Mouse (Mus musculus): ENCODE measurements around the gene Pkd1. TPM values are rescaled to one million over a fixed set of nuclear protein-coding genes. Genes with fewer than 3 reads are reported as not detected.
A peak's percentile ranks its signal among the peaks of the same experiment; 100 is the strongest.

Gene Pkd1
- polyA plus RNA-seq, 1 experiment, result 13.0 TPM

DNA sequence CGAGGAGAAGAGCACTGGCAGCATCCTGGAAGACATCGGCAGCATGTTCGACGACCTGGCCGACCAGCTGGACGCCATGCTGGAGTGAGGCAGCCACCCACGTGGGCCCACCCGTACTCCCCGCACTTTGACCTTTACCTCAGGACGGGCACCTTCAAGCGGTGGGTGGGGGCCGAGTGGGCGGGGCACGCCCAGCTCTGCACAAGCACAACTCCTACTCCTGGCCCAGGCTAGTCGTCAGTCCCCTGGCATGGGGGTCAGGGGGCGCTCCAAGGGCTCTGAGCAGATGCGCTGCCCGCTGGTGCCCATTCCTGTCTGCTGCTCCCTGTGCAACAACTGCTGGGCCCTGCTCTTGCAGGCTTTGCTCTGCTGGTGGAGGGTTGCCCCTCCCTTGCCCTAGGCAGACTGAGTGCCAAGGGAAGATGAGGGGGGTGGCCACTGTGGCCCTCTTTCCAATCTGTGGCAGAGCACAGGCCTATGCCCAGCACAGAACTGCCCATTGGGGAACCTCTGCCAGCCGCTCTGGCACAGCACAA is 42.4 kb upstream of the Pkd1 start:
- H3K4me1 ChIP-seq (ENCODE audit: control insufficient read depth, insufficient read depth, low read length), result peaks cover 2% of the 10 kb centered on the region
- no peaks in the 10 kb centered on the region for H3K27me3 ChIP-seq (ENCODE audit: control insufficient read depth, insufficient read depth, low read length, poor library complexity, severe bottlenecking)
- no peak overlapping the region for H3K27ac ChIP-seq (ENCODE audit: insufficient read depth, low read length)
- peak overlapping the region; percentile 18 for H3K4me3 ChIP-seq (ENCODE audit: low read depth, low read length)
- peaks cover 16% of the 10 kb centered on the region for H3K36me3 ChIP-seq (ENCODE audit: control insufficient read depth, insufficient read depth, low read length, poor library complexity, severe bottlenecking)
- no peaks in the 10 kb centered on the region for H3K9me3 ChIP-seq (replicated peaks; ENCODE audit: control insufficient read depth, insufficient read depth, low read length, poor library complexity, severe bottlenecking)
- no peak overlapping the region for H3K9ac ChIP-seq (ENCODE audit: low read depth, poor library complexity, severe bottlenecking)
- no peak for TF ChIP-seq POLR2A (IDR thresholded peaks at IDR 0.05; ENCODE audit: insufficient read depth, low read length)
- no peak for TF ChIP-seq EP300 (IDR thresholded peaks at IDR 0.05; ENCODE audit: insufficient read depth, low read depth, low read length)
- TF ChIP-seq CTCF (IDR thresholded peaks at IDR 0.05; ENCODE audit: low read depth, low read length), result no peak

DNA sequence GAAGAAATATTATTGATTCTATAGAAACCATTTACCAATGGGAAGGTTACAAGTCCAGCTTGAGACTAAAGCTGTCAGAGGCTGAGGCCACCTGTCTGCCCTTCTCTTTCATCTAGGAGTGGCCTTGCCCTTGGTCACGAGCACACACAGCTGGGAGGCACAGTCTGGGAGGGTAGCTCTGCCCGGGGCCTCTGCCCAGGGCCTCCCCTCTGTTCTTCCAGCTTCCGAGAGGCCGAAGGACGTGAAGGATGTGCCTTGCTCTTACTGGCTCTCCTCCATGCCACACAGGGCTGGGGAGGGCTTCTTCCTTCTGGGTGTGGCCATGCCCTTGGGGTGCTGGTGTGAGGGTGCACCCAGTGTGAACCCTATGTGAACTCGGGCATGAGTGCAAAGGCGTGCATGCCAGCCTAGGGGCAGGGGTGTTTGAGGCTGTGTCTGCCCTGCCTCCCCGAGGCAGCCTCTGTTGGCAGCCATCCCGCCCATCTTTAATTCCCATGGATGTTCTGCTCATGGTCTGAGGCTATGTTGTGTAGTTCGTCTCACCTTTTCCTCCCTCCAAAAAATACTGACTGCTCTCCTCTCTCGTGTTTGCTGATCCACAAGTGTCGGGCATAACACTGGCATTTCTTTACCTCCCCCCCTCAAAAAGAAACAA is 41.7 kb upstream of the Pkd1 start:
- H3K4me3 ChIP-seq (ENCODE audit: low read depth, low read length), result no peak overlapping the region
- peaks cover 2% of the 10 kb centered on the region for H3K4me1 ChIP-seq (ENCODE audit: control insufficient read depth, insufficient read depth, low read length)
- no peak for TF ChIP-seq EP300 (IDR thresholded peaks at IDR 0.05; ENCODE audit: insufficient read depth, low read depth, low read length)
- no peak for TF ChIP-seq POLR2A (IDR thresholded peaks at IDR 0.05; ENCODE audit: insufficient read depth, low read length)
- TF ChIP-seq CTCF (IDR thresholded peaks at IDR 0.05; ENCODE audit: low read depth, low read length), result no peak
- H3K27me3 ChIP-seq (ENCODE audit: control insufficient read depth, insufficient read depth, low read length, poor library complexity, severe bottlenecking), result no peaks in the 10 kb centered on the region
- no peak overlapping the region for H3K27ac ChIP-seq (ENCODE audit: insufficient read depth, low read length)
- no peaks in the 10 kb centered on the region for H3K9me3 ChIP-seq (replicated peaks; ENCODE audit: control insufficient read depth, insufficient read depth, low read length, poor library complexity, severe bottlenecking)
- H3K36me3 ChIP-seq (ENCODE audit: control insufficient read depth, insufficient read depth, low read length, poor library complexity, severe bottlenecking), result peaks cover 16% of the 10 kb centered on the region
- H3K9ac ChIP-seq (ENCODE audit: low read depth, poor library complexity, severe bottlenecking), result no peak overlapping the region

DNA sequence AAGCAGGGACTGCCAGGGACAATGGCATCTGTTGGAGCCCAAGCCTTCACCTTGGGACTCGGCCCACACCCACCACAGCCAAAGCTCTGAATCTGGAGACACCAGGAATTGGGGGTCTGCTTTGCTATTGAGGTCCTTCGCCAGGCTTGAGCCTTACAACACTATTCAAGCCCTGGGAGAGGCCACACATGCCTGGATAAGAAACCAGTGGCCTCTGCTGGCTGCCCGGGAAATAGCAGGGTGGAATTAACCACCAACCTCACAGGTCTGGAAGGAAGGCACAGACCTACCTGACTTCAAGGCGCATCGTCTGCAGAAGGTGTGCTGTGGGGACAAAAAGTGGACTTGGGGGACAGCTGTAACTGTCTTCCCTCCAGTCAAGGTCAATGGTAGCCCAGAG is 36.0 kb upstream of the Pkd1 start:
- no peaks in the 10 kb centered on the region for H3K9me3 ChIP-seq (replicated peaks; ENCODE audit: control insufficient read depth, insufficient read depth, low read length, poor library complexity, severe bottlenecking)
- peaks cover 21% of the 10 kb centered on the region for H3K36me3 ChIP-seq (ENCODE audit: control insufficient read depth, insufficient read depth, low read length, poor library complexity, severe bottlenecking)
- H3K4me3 ChIP-seq (ENCODE audit: low read depth, low read length), result no peak overlapping the region
- TF ChIP-seq CTCF (IDR thresholded peaks at IDR 0.05; ENCODE audit: low read depth, low read length), result peak; percentile 68
- no peak for TF ChIP-seq EP300 (IDR thresholded peaks at IDR 0.05; ENCODE audit: insufficient read depth, low read depth, low read length)
- H3K27me3 ChIP-seq (ENCODE audit: control insufficient read depth, insufficient read depth, low read length, poor library complexity, severe bottlenecking), result no peaks in the 10 kb centered on the region
- H3K9ac ChIP-seq (ENCODE audit: low read depth, poor library complexity, severe bottlenecking), result no peak overlapping the region
- H3K27ac ChIP-seq (ENCODE audit: insufficient read depth, low read length), result no peak overlapping the region
- H3K4me1 ChIP-seq (ENCODE audit: control insufficient read depth, insufficient read depth, low read length), result no peaks in the 10 kb centered on the region

GRCm38 (mm10) chr17:24514270-24515257 is 35.1 kb upstream of the Pkd1 start:
- H3K4me3 ChIP-seq (ENCODE audit: low read depth, low read length), result no peak overlapping the region
- H3K9me3 ChIP-seq (replicated peaks; ENCODE audit: control insufficient read depth, insufficient read depth, low read length, poor library complexity, severe bottlenecking), result no peaks in the 10 kb centered on the region
- H3K27ac ChIP-seq (ENCODE audit: insufficient read depth, low read length), result no peak overlapping the region
- TF ChIP-seq POLR2A (IDR thresholded peaks at IDR 0.05; ENCODE audit: insufficient read depth, low read length) (no peak), CTCF (IDR thresholded peaks at IDR 0.05; ENCODE audit: low read depth, low read length) (no peak), EP300 (IDR thresholded peaks at IDR 0.05; ENCODE audit: insufficient read depth, low read depth, low read length) (no peak)
- no peak overlapping the region for H3K9ac ChIP-seq (ENCODE audit: low read depth, poor library complexity, severe bottlenecking)
- no peaks in the 10 kb centered on the region for H3K4me1 ChIP-seq (ENCODE audit: control insufficient read depth, insufficient read depth, low read length)
- no peaks in the 10 kb centered on the region for H3K27me3 ChIP-seq (ENCODE audit: control insufficient read depth, insufficient read depth, low read length, poor library complexity, severe bottlenecking)
- peaks cover 16% of the 10 kb centered on the region for H3K36me3 ChIP-seq (ENCODE audit: control insufficient read depth, insufficient read depth, low read length, poor library complexity, severe bottlenecking)

DNA sequence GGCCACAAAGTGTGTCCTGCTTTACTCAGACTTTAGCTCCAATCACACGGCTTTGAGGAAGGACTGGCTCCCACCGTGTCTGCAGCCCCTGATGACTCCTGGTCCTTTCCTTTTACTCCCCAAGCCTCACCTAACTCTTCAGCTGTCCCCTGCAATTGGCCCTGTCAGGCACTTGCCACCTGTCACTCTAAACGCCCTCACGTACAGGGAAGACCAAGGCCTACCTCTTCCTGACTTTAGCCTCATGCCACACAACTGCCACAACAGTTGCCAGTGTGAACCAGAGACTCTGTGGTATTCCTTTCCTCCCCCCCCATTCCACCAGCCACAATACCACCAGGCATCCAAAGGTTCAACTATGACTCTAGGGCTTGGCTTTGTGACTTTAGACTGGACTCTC is 29.2 kb upstream of the Pkd1 start:
- Histone ChIP-seq H3K27me3 (ENCODE audit: control insufficient read depth, insufficient read depth, low read length, poor library complexity, severe bottlenecking) (no peaks in the 10 kb centered on the region), H3K4me1 (ENCODE audit: control insufficient read depth, insufficient read depth, low read length) (no peaks in the 10 kb centered on the region), H3K9ac (ENCODE audit: low read depth, poor library complexity, severe bottlenecking) (no peak overlapping the region), H3K4me3 (ENCODE audit: low read depth, low read length) (no peak overlapping the region), H3K9me3 (replicated peaks; ENCODE audit: control insufficient read depth, insufficient read depth, low read length, poor library complexity, severe bottlenecking) (no peaks in the 10 kb centered on the region), H3K36me3 (ENCODE audit: control insufficient read depth, insufficient read depth, low read length, poor library complexity, severe bottlenecking) (peaks cover 5% of the 10 kb centered on the region), H3K27ac (ENCODE audit: insufficient read depth, low read length) (no peak overlapping the region)
- TF ChIP-seq CTCF (IDR thresholded peaks at IDR 0.05; ENCODE audit: low read depth, low read length) (no peak), POLR2A (IDR thresholded peaks at IDR 0.05; ENCODE audit: insufficient read depth, low read length) (no peak), EP300 (IDR thresholded peaks at IDR 0.05; ENCODE audit: insufficient read depth, low read depth, low read length) (no peak)
